Mouse (Mus musculus) bone marrow macrophage, adult 2 months (primary cell): ENCODE results near the gene Calcrl.

Experiments used
- CTCF ChIP-seq: IDR thresholded peaks from 2 replicates; pipeline ENCODE4 v1.5.1; 2012; ENCODE audit warnings: low read depth, mild to moderate bottlenecking, low read length, moderate library complexity
- POLR2A ChIP-seq: IDR thresholded peaks from 2 replicates; pipeline ENCODE4 v1.6.1; 2012; ENCODE audit warnings: mild to moderate bottlenecking, low read depth, low read length, borderline replicate concordance

- TF ChIP-seq CTCF, result no peak
- TF ChIP-seq POLR2A, result no peak
Observed at GRCm38 (mm10) chr2:84416501-84416900, 8.7 kb downstream of the Calcrl start.
